Mouse (Mus musculus) MN1 (cell line): ENCODE measurements around the gene Ctsk.
"Not testable (repeated sequence)": the region's sequence is repeated elsewhere in the genome, so short reads cannot be mapped to it uniquely, and the experiment has no call there.

Experiments
- DNase-seq: peaks from one replicate; pipeline ENCODE4 v3.0.0-alpha.2; 2016; ENCODE audit warnings: low spot score

Gene Ctsk

GRCm38 (mm10) chr3:95524673-95525072 is 25.6 kb downstream of the Ctsk start:
- no peak for DNase-seq

- DNase-seq, result no peak
Observed at GRCm38 (mm10) chr3:95526111-95526510, 27.1 kb downstream of the Ctsk start.

GRCm38 (mm10) chr3:95526622-95527211 is 27.7 kb downstream of the Ctsk start, which contains the start of gene Ctss:
Ctss (plus strand) TSS chr3:95526786.
- no peak for DNase-seq

- no peak for DNase-seq
Observed at GRCm38 (mm10) chr3:95529814-95530213, 30.8 kb downstream of the Ctsk start.

- no peak for DNase-seq
Observed at GRCm38 (mm10) chr3:95531025-95531424, 32.0 kb downstream of the Ctsk start.

- no peak for DNase-seq
Observed at GRCm38 (mm10) chr3:95533364-95533763, 34.3 kb downstream of the Ctsk start.

- DNase-seq, result no peak
Observed at GRCm38 (mm10) chr3:95534927-95535326, 35.9 kb downstream of the Ctsk start.

- DNase-seq, result no peak
Observed at GRCm38 (mm10) chr3:95538936-95539335, 39.9 kb downstream of the Ctsk start.

- no peak for DNase-seq
Observed at GRCm38 (mm10) chr3:95539837-95540236, 40.8 kb downstream of the Ctsk start.

- not testable (repeated sequence) for DNase-seq
Observed at GRCm38 (mm10) chr3:95541186-95541585, 42.1 kb downstream of the Ctsk start.

GRCm38 (mm10) chr3:95542171-95542570 is 43.1 kb downstream of the Ctsk start:
- DNase-seq, result no peak

- DNase-seq, result no peak
Observed at GRCm38 (mm10) chr3:95542981-95543380, 43.9 kb downstream of the Ctsk start.

GRCm38 (mm10) chr3:95550176-95550575 is 51.1 kb downstream of the Ctsk start:
- peak; percentile 83 for DNase-seq

- DNase-seq, result no peak
Observed at GRCm38 (mm10) chr3:95553986-95554385, 54.9 kb downstream of the Ctsk start.
